Mouse (Mus musculus): Measurements from ENCODE around the gene Hspa2.

The Hspa2 gene

DNA sequence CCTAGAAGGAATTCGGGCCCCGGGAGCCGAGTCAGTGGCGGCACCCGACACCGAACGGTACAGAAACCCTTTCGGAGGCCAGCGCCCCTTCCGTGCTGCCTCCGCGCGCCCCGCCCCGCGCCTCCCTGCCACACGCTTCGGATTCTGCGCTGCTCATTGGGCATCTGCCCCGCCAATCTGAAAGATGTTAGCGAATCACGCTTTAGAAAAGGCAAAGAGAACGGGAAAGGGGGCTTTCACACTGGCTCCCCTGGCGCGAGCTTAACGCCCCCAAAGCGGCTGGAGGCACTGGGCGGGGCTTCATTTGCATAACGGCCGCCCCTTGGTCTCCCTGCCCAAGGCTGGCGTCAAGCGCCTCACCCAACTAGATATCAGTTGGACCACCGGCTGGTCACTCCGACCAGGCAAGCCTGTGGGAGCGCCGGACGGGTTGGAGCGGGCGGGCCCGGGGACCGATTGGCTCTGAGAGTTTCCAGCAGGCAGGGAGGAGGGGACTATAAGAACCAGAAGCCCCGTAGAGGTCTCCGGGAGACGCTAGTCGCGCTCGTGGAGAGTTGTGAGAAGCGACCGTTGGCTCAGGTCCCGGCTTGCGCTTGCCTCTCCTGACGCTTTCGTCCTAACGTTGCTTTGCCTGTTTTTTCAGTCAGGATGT lies at the start of gene Hspa2:
Hspa2 (plus strand) TSS at position 291 of the 652 bp plus-strand sequence.
- DNase-seq (ENCODE audit: low read depth), result peak; percentile 98

DNA sequence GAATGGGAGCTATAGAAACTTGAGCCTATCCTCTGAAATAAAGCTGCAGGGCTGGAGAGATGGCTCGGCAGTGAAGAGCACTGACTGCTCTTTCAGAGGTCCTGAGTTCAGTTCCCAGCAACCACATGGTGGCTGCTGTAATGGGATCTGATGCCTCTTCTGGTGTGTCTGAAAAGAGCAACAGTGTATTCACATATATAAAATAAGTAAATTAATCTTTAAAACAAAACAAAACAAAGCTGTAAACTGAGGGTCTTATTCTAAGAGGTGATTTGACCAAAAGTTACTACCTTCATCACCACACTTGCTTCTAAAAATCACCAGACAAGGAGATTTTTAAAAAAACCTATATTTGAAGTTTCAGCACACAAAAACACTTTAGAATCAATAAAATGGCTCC lies 43.1 kb upstream of the Hspa2 start:
- no peak for DNase-seq (ENCODE audit: low read depth)

DNA sequence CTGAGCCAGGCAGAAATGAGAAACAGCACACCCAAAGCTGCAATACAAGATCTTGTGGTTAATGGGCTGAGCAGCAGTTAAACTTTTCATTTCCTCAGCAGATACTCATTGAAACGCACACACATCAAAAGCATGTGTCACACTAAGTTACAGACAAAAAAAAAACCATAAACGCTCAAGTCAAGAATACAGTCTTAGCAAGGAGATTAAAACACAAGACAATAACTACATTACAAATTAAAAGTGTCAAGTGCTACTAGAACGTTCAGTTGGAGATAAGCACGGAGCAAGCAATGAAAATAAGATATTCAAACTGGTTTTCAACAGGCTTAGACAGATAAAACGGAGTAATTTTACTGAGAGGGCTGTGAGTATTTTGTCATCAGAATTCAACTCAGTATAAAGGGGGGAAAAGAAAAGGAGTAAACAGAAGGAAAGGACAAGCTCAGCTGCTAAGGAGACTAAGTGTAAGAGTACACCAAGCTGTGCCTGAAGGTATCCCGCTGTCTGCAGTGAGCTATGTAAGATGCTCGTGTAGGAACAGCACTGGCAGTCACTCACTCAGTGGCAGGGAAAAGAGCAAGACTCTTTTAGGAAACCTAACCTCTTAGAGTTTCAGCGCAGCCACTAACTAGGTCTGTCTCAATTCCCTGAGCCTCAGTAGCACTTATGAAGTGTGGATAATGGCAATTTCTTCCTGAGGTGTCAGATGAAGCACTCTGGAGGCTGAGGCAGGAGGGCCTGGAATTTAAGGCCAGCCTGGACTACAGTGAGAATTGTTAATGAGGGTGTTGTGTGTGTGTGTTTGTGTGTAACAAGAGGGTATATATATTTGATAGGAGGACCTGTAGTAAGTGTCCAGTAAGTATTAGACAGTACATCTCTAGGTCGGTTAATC lies 42.3 kb upstream of the Hspa2 start:
- DNase-seq (ENCODE audit: low read depth), result no peak

DNA sequence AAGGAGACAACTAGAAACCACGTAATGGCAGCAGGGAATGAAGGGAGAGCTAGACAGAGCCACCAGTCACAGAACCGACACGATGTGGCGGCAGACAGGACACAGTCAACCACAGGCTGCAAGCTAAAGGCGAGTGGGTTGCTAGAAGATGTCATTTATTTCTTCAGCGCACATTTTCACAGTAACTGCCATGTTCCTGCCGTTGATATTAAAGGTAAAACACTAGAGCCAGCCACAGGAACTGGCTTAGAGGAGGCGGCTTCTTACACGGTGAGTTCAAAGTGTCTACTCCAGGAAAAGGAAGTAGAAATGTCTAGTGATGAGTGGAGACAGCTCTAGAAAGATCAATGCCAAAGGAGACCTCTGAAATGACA lies 41.7 kb upstream of the Hspa2 start:
- no peak for DNase-seq (ENCODE audit: low read depth)

DNA sequence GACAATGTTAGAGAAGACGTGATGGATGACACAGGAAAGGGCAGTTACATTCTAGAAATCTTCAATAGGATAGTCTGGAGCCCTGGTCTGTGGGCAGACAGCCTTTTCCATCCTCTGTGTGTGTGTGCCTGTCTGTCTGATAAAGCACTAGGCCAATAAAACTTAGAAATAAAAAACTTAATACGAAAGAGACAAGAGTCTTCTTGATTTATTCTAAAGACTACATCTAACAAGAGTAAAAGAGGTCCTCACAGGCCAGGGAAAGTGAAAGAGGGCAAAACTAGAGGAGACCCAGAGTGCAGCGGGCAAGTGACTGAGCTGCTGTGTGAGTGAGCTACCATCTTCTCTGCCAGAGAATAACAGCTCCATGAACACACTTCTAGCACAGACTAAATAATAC lies 37.7 kb upstream of the Hspa2 start:
- DNase-seq (ENCODE audit: low read depth), result no peak

DNA sequence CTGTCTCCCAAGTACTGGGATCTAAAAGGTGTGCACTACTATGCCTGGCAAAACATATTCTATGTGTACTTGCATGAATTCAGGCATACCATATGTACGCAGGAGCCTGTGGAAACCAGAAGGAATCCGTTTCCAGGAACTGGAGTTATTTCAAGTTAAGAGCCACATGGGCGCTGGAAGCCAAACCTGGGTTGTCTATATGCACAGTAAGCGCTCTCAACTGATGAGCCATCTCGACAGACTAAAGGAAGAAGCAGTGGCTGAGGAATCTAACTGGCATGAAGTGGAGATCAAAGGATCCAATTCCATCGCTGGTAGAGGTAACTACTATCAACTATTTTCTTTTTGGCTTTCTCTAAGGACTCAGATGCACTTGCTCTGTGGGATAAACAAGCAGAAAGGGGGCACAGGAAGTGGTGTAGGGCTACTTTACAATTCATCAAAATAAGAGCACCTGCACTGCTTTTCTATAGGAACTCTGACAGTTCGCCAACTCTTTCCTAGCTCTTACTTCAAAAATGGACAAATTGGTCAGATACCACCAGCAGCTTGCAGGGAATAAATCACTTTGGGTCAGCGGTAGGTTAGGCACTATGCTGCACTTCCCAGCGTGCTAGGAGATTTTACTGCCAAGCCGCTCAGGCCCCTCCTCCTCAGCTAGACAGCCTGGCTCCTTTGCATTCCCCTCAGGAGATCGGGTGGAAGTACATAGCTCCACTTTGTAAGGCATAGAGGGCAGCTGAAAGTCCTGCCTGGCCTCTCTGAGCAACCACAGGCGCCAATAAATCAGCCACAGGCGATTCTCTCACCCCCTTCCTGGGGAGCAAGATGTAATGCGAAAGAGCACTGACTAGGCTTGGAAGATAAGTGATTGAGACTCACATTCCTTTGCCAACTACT lies 36.6 kb upstream of the Hspa2 start:
- no peak for DNase-seq (ENCODE audit: low read depth)

DNA sequence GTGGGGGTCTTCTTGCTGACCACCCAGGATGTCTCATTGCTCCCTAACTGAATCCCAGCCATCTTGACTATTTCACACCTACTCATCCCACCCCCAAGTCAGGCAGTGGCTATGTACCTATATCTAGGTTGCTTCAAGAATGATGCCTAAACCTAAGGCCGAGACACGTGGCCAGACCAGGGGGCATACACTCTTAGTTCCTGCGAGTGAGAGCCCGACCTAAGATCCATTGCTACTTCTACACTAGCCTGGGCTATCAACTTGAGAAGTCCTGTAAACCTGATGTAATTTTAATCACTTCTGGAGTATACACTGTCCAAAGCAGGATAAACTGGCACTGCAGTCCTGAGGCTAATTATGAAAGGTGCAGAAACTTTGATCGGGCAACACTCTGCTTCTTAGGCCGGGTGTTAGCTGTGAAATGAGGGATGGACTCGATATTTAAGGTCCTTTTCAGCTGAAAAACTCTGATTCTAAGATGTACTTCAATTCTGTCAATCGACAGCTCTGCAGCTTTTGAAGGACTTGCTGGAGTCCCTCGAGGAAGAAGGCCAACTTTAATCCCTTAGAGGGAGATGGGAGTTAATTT lies 35.7 kb upstream of the Hspa2 start:
- DNase-seq (ENCODE audit: low read depth), result no peak

DNA sequence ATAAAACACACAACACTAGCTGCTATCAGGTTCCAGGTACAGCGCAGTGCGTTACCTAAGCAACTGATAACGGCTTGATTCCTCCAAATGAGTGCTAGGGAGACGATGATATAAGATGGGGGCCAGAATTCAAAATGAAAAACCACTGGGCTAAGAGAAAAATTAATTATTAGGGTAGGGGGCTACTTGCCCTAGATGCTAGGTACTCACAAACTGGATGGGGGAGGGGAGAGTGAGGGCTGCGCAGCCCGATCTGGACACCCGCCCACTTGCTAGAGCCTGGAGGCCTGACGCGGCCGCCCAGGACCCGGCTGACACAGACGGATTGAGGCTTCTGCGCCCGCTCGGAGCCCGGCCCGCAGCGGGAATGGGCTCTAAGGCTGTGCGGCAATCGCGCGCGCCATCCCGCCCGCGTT lies 35.2 kb upstream of the Hspa2 start:
- DNase-seq (ENCODE audit: low read depth), result no peak

DNA sequence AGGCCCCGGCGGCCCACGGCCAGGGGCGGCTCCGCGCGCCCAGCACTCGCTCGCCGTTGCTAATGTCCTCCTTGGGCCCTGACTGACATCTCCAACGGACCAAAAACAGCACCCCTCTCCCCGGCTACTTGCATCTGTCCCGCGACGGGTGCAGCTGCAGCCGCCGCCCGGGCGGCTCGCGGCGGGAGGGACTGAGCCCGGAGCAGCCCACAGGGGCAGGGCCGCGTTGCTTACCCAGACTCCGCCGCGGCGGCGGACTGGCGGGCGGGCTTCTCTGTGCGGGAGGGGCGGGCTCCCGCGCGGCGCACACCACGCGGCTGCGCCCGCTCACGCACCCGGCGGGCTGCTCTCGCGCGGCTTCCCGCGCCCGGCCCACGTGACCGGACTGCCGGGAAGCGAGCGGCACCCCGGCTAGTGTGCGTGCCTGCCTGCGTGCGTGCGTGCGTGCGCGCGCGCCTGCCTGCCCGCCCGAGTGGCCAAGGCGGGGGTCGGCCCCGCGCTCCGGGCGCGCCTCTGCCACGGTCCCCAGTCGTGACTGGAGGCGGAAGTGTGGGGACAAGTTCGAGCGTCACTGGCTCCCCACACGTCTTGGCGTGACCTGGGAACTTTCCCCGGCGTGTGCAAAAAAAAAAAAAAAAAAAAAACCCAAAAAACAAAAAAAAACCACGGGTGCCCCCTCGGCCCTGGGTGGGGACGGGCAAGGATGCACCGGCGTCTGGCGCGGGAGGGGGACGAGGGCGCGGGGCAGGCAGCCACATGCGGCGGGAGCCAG lies 34.6 kb upstream of the Hspa2 start, which contains the start of gene Zbtb25:
Zbtb25 (minus strand) TSS at position 397 of the 772 bp plus-strand sequence.
- no peak for DNase-seq (ENCODE audit: low read depth)

DNA sequence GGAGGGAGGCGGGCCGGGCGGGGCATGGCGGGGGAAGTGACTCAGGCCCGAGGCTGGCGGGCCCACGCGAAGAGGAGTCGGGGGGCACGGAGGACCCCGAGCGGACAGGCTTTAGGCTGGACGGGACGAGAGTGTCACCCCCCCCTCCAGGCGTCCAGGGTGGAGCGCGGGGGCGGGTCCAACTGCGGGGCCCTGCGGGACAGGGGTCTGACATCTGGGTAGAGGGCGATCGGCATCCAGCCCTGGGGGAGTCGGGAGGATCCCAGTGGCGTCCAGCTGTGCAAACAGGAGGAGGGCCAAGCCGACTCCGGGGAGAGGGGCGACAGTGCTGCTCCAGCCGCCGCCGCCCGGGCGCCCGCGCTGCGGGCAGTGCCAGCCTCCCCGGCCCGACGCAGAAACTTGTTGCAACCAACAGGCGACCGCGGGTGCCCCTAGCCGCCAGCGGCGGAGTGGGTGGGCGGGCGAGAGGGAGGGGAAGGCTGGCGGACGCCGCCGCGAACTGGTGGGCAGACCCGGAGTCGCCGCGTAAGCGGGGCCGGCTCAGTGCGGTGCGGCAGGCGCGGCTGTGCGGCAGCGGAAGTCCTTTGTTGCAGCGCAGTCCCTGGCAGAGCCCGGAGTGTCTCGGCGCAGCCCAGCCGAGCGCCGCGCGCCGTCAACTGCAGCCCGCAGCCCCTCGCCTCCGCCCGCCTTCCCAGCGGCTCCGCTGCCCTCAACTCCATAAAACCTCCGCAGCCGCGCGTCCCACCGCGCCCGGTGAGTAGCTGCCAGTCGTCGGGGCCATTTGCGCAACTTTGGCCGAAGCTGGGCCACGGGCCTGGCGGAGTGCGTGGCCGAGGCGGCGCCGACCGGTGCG lies 33.8 kb upstream of the Hspa2 start, which contains the start of gene Zbtb1:
Zbtb1 (plus strand) TSS at position 289 of the 853 bp plus-strand sequence.
- DNase-seq (ENCODE audit: low read depth), result no peak

DNA sequence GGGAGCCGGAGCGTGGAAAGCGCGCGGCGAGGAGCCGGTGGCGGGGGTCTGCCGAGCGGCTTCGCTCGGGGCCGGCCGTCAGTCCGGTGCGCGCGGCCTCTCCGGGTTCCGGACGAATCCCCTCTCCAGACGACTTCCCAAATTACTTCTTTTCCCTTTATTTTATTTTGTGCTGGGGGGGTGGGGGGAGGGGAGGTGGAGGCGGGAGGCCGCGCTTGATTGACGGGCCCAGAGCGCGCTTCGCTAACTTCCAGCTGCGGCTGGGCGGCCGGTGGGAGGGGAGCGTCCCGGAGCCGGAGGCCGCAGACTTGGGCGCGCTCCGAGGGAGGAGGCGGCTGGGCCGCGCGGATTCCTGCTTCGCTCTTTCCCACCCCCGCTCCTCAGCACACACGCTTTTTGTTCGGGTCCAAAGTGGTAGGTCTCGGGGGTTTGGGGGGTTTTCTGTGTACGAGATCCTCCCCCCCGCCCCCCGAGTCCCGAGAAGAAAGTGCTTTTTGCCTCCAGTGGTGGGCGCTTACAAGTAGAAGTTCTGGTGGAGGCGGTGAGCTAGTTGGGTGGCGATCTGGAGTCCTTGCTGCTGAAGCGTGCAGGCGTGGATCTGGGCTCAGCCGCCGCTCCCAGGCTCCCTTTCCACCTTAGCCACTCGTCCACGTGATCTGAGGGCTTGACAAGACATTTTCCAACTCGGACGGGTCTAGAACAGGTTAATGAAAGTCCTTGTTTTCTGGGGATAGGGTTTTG lies 33.0 kb upstream of the Hspa2 start:
- no peak for DNase-seq (ENCODE audit: low read depth)

DNA sequence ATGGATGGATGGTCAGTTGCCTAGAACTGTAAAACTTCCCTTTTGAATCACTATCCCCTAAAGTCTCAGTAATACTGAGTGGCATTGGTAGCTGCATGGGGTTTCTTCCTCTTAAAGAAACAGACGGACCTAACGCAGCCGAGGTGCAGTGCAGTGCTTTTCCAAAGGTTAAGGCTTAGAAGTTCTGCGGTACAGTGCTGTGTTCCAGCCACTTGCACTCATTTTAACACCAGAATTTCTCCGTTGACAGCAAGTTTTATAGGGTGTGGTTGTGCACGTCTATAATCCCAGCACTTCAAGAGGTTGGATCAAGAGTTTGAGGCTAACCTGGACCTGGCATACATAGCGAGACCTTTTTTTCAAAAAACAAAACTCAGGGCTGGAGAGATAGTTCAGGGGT lies 31.9 kb upstream of the Hspa2 start:
- DNase-seq (ENCODE audit: low read depth), result no peak

DNA sequence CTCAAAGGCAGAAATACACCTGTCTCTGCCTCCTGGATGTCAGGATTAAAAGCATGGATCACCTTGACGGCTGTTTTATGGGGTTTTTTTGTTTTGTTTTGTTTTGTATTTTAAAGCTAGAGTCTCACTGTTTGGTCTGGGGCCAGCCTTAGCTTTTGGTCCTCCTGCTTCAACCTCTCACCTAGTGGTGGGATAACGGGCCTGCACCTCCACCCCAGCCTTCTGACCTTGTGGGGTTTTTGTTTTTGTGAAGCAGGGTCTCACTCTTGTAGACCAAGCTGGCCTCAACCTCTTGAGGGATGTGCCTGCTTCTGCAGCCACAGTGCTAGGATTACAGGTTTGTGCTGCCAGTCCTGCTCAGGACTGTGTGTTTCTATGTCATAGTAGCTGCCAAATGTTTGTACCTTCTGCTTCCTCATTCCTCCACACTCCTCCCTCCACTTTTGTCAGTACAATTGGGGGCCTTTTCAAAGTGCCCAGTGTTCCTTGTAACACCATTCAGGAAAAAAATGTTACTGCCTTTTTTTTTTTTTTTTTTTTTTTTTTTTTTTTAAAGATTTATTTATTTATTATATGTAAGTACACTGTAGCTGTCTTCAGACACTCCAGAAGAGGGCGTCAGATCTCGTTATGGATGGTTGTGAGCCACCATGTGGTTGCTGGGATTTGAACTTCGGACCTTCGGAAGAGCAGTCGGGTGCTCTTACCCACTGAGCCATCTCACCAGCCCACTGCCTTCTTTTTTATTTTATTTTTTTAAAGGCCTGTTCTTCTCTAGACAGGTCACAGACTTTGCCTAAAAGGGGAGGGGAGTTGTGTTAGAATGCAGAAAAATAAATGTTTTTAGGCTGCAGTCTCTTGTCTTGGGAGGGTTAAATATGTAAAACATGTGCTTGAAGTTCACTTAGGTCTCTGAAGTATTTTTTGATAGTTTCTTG lies 30.8 kb upstream of the Hspa2 start:
- no peak for DNase-seq (ENCODE audit: low read depth)

DNA sequence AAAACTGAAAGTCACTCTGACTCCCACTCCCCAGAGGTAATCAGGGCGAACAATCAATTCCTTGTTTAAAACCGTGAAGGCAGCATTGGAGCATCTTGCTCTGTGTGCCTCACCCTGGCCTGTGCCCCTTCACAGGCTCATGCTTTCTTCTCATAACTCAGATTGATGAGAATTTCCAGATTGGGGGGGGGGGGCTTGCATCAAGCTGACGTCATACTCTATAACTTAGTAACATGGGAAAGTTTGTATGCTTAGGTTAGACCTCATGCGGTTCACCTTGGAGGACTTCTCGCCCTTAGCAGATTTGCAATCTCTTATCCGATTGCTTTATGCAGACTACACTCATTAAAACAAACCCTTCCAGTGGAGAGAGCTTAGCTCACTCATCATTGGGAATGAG lies 30.0 kb upstream of the Hspa2 start:
- no peak for DNase-seq (ENCODE audit: low read depth)

DNA sequence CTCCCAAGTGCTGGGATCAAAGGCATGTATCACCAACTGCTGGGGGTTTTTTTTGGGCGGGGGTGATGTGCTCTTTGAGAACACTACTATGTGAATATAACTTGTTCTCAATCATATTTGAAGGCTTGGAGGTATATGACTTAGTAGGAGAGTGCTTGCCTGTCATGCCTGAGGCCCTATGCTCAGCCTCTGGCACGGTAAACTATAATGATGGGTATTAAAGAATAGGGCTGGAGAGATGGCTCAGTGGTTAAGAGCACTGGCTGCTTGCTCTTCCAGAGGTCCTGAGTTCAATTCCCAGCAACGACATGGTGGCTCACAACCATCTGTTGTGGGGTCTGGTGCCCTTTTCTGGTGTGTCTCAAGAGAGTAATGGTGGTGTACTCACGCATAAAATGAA lies 29.1 kb upstream of the Hspa2 start:
- no peak for DNase-seq (ENCODE audit: low read depth)

DNA sequence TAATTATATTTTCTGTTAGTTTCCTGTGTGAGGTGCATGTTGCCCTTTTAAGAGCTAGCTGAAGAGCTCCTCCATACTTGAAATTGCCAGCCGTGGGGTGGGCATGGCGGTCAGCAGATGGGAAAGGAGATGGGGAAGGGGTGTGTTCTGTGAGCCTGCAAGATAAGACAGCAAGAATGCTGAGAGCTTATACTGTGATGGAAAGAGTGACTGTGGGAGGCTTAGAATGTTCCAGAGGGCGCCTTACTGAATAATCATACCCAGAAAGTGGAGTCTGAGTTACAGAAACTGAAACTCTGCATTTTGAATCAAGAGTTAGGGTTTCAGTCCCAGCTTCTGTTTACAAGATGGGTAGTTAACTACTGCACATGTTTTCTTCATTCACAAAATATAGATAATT lies 28.5 kb upstream of the Hspa2 start:
- DNase-seq (ENCODE audit: low read depth), result no peak

DNA sequence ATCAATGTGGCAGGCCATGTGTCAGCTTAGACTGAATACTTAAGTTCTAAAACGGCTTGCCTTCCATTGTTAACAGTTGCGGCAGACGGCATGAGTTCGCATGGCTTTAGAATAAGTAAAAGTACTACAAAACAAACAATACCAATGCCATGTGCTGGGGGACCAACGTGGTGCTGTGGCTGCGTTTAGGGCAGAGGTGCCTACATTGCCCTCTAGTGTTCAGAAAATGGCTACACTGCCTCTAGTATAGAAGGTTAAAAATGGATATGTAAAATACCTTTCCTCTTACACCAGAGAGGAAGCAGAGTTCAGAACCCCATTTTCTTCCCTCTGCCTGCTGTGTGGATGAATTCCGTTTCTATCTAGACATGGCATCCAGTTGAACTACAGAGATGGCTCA lies 27.3 kb upstream of the Hspa2 start:
- no peak for DNase-seq (ENCODE audit: low read depth)

DNA sequence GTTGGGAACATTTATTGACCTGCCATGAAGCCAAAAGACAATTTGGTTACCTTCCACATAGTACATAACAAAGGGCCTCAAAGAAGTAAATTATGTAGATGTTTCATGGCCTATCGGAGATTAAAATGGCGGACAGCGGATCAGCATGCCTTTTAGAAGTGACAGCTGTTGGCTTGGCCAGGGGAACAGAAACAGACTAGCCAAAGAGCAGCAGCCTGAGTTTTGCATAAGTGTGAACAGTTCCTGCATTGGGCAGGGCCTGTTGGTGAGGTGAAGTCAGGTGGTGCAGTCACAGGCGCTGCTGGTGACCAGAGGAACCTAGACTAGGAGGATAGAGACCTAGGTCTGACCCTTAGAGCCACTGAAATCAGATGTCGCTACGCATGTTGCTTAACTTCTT lies 26.9 kb upstream of the Hspa2 start:
- DNase-seq (ENCODE audit: low read depth), result no peak
